Mouse (Mus musculus): ENCODE data around the gene Gm28043.

The Gm28043 gene

GRCm38 (mm10) chr17:29711076-29711744 is 96.5 kb downstream of the Gm28043 start:
- TF ChIP-seq GATA4 (IDR thresholded peaks at IDR 0.05; ENCODE audit: insufficient replicate concordance, low read length), result no peak

GRCm38 (mm10) chr17:29711745-29712431 is 97.2 kb downstream of the Gm28043 start:
- TF ChIP-seq GATA4 (IDR thresholded peaks at IDR 0.05; ENCODE audit: insufficient replicate concordance, low read length), result no peak

GRCm38 (mm10) chr17:29712565-29712964 is 97.9 kb downstream of the Gm28043 start:
- no peak for TF ChIP-seq GATA4 (IDR thresholded peaks at IDR 0.05; ENCODE audit: insufficient replicate concordance, low read length)

GRCm38 (mm10) chr17:29716732-29717445 is 102.2 kb downstream of the Gm28043 start, which contains the start of gene Ccdc167:
Gene Ccdc167 (minus strand): TSS chr17:29717044.
- no peak for TF ChIP-seq GATA4 (IDR thresholded peaks at IDR 0.05; ENCODE audit: insufficient replicate concordance, low read length)

GRCm38 (mm10) chr17:29718660-29719059 is 104.0 kb downstream of the Gm28043 start:
- no peak for TF ChIP-seq GATA4 (IDR thresholded peaks at IDR 0.05; ENCODE audit: insufficient replicate concordance, low read length)

- TF ChIP-seq GATA4 (IDR thresholded peaks at IDR 0.05; ENCODE audit: insufficient replicate concordance, low read length), result no peak
Measured at GRCm38 (mm10) chr17:29719628-29720575, 105.2 kb downstream of the Gm28043 start.

GRCm38 (mm10) chr17:29720755-29721365 is 106.2 kb downstream of the Gm28043 start:
- no peak for TF ChIP-seq GATA4 (IDR thresholded peaks at IDR 0.05; ENCODE audit: insufficient replicate concordance, low read length)

- no peak for TF ChIP-seq GATA4 (IDR thresholded peaks at IDR 0.05; ENCODE audit: insufficient replicate concordance, low read length)
Measured at GRCm38 (mm10) chr17:29724610-29725009, 109.9 kb downstream of the Gm28043 start.

GRCm38 (mm10) chr17:29725027-29725620 is 110.4 kb downstream of the Gm28043 start:
- no peak for TF ChIP-seq GATA4 (IDR thresholded peaks at IDR 0.05; ENCODE audit: insufficient replicate concordance, low read length)

GRCm38 (mm10) chr17:29728082-29728481 is 113.4 kb downstream of the Gm28043 start:
- no peak for TF ChIP-seq GATA4 (IDR thresholded peaks at IDR 0.05; ENCODE audit: insufficient replicate concordance, low read length)

- no peak for TF ChIP-seq GATA4 (IDR thresholded peaks at IDR 0.05; ENCODE audit: insufficient replicate concordance, low read length)
Measured at GRCm38 (mm10) chr17:29730510-29731265, 116.0 kb downstream of the Gm28043 start.

- TF ChIP-seq GATA4 (IDR thresholded peaks at IDR 0.05; ENCODE audit: insufficient replicate concordance, low read length), result no peak
Measured at GRCm38 (mm10) chr17:29731266-29731952, 116.7 kb downstream of the Gm28043 start.

GRCm38 (mm10) chr17:29731953-29732325 is 117.3 kb downstream of the Gm28043 start:
- no peak for TF ChIP-seq GATA4 (IDR thresholded peaks at IDR 0.05; ENCODE audit: insufficient replicate concordance, low read length)
